Mouse (Mus musculus) heart, embryonic 12.5 days (tissue): ENCODE measurements around the gene Tmprss3. TPM values are rescaled to one million over a fixed set of nuclear protein-coding genes. Genes with fewer than 3 reads are reported as not detected.

ENCODE experiments used
- ATAC-seq: fragments of 200-750 bp; cut with Nextera tagmentation; 2 replicates; pipeline ENCODE4 v1.8.0; 2017; ENCODE audit warnings: moderate TSS enrichment, moderate library complexity; ENCODE audit not compliant: insufficient number of reproducible peaks, low FRiP score
- H3K27ac ChIP-seq: fragments of 300-500 bp; sonication (generic); 2 replicates; pipeline ENCODE4 v1.5.1; 2016; ENCODE audit warnings: mild to moderate bottlenecking, moderate library complexity; ENCODE audit not compliant: poor library complexity, severe bottlenecking
- H3K27me3 ChIP-seq: fragments of 300-500 bp; sonication (generic); replicated peaks from 2 replicates; pipeline ENCODE4 v1.6.1; 2016; ENCODE audit warnings: mild to moderate bottlenecking, moderate library complexity
- H3K36me3 ChIP-seq: fragments of 300-500 bp; sonication (generic); 2 replicates; pipeline ENCODE4 v1.6.1; 2016; ENCODE audit warnings: mild to moderate bottlenecking, moderate library complexity
- H3K4me1 ChIP-seq: fragments of 300-500 bp; sonication (generic); replicated peaks from 2 replicates; pipeline ENCODE4 v1.6.1; 2016; ENCODE audit warnings: mild to moderate bottlenecking
- H3K4me2 ChIP-seq: fragments of 300-500 bp; sonication (generic); 2 replicates; pipeline ENCODE4 v1.6.1; 2016; ENCODE audit warnings: mild to moderate bottlenecking, moderate library complexity
- H3K4me3 ChIP-seq: fragments of 300-500 bp; sonication (generic); 2 replicates; pipeline ENCODE4 v1.5.1; 2016; ENCODE audit warnings: mild to moderate bottlenecking
- H3K9ac ChIP-seq: fragments of 300-500 bp; sonication (generic); 2 replicates; pipeline ENCODE4 v1.6.1; 2016; ENCODE audit warnings: mild to moderate bottlenecking, moderate library complexity
- H3K9me3 ChIP-seq: fragments of 300-500 bp; sonication (generic); replicated peaks from 2 replicates; pipeline ENCODE4 v1.6.1; 2016; ENCODE audit warnings: mild to moderate bottlenecking, moderate library complexity
- WGBS: fragments of 180-500 bp; shearing (Covaris S2); methylation state at CpG from one replicate; pipeline ENCODE4 v1.1.7; 2016; 5-methylcytosine and 5-hydroxymethylcytosine counted together
- polyA plus RNA-seq: library from polyadenylated mRNA; unstranded; fragments of >200 nt; fragmentation: Nextera tagmentation; extraction: Ambion mirVana; gene quantifications from 2 replicates; pipeline ENCODE4 v1.2.1, GENCODE M21; 2016

The Tmprss3 gene
- polyA plus RNA-seq, 1 experiment from 2014 or later = not detected

GRCm38 (mm10) chr17:31136291-31136690 is 62.5 kb downstream of the Tmprss3 start:
- no peak overlapping the region for H3K4me2 ChIP-seq
- 66% methylated on average over 3 of the region's 3 CpGs for WGBS
- H3K27ac ChIP-seq = no peak overlapping the region
- peaks cover 4% of the 10 kb centered on the region; the same call in 1 of the 2 replicates for H3K27me3 ChIP-seq
- H3K36me3 ChIP-seq = no peaks in the 10 kb centered on the region
- no peaks in the 10 kb centered on the region for H3K4me1 ChIP-seq
- no peak for ATAC-seq
- no peak overlapping the region for H3K9ac ChIP-seq
- no peaks in the 10 kb centered on the region for H3K9me3 ChIP-seq
- H3K4me3 ChIP-seq = no peak overlapping the region

- Histone ChIP-seq H3K27ac (no peak overlapping the region), H3K4me1 (no peaks in the 10 kb centered on the region), H3K4me2 (no peak overlapping the region), H3K9ac (no peak overlapping the region), H3K4me3 (no peak overlapping the region), H3K9me3 (no peaks in the 10 kb centered on the region), H3K27me3 (peaks cover 4% of the 10 kb centered on the region; the same call in 1 of the 2 replicates), H3K36me3 (no peaks in the 10 kb centered on the region)
- WGBS = 68% methylated on average over 6 of the region's 6 CpGs
- ATAC-seq = no peak
These were observed 63.9 kb downstream of the Tmprss3 start for GRCm38 (mm10) chr17:31134913-31135312.

- Histone ChIP-seq H3K27me3 (peaks cover 4% of the 10 kb centered on the region; the same call in 1 of the 2 replicates), H3K4me3 (no peak overlapping the region), H3K9me3 (no peaks in the 10 kb centered on the region), H3K4me1 (no peaks in the 10 kb centered on the region), H3K4me2 (no peak overlapping the region), H3K9ac (no peak overlapping the region), H3K36me3 (no peaks in the 10 kb centered on the region), H3K27ac (no peak overlapping the region)
- 69% methylated on average over 15 of the region's 15 CpGs for WGBS
- no peak for ATAC-seq
These were observed 65.0 kb downstream of the Tmprss3 start for GRCm38 (mm10) chr17:31133776-31134175.

GRCm38 (mm10) chr17:31131269-31131821 is 67.4 kb downstream of the Tmprss3 start:
- H3K9ac ChIP-seq = no peak overlapping the region
- no peak for ATAC-seq
- H3K4me2 ChIP-seq = no peak overlapping the region
- 67% methylated on average over 10 of the region's 10 CpGs for WGBS
- H3K4me1 ChIP-seq = no peaks in the 10 kb centered on the region
- no peak overlapping the region for H3K27ac ChIP-seq
- no peak overlapping the region for H3K4me3 ChIP-seq
- no peaks in the 10 kb centered on the region for H3K9me3 ChIP-seq
- H3K36me3 ChIP-seq = no peaks in the 10 kb centered on the region
- peaks cover 13% of the 10 kb centered on the region for H3K27me3 ChIP-seq

- Histone ChIP-seq H3K9me3 (no peaks in the 10 kb centered on the region), H3K27ac (no peak within 1 kb of the TSS), H3K4me1 (no peaks in the 10 kb centered on the region), H3K4me3 (no peak within 1 kb of the TSS), H3K9ac (no peak within 1 kb of the TSS), H3K36me3 (no peaks in the 10 kb centered on the region), H3K27me3 (peaks cover 16% of the 10 kb centered on the region), H3K4me2 (no peak within 1 kb of the TSS)
- 35% methylated on average over 2 of the region's 2 CpGs for WGBS
- no peak for ATAC-seq
These were observed 69.3 kb downstream of the Tmprss3 start, which contains the start of gene Tff3 for GRCm38 (mm10) chr17:31129452-31129851. Gene Tff3 (minus strand): TSS chr17:31129646.

Other genes with a start within 250 kb of the Tmprss3 start
- not detected in 2 replicates for gene Umodl1, start 244.3 kb downstream of the Tmprss3 start, polyA plus RNA-seq
- 5.5 and 6.6 TPM in 2 replicates for gene Abcg1, start 141.3 kb downstream of the Tmprss3 start, polyA plus RNA-seq
- gene Tff3, start 69.3 kb downstream of the Tmprss3 start, polyA plus RNA-seq = not detected in 2 replicates
- not detected in 2 replicates for gene Tff2, start 54.7 kb downstream of the Tmprss3 start, polyA plus RNA-seq
- not detected in 2 replicates for gene Tff1, start 33.7 kb downstream of the Tmprss3 start, polyA plus RNA-seq
- 0.46 and 0.80 TPM in 2 replicates for gene Ubash3a, start 8.9 kb upstream of the Tmprss3 start, polyA plus RNA-seq
- 1.6 and 1.8 TPM in 2 replicates for gene Rsph1, start 78.4 kb upstream of the Tmprss3 start, polyA plus RNA-seq
- gene Slc37a1, start 87.8 kb upstream of the Tmprss3 start, polyA plus RNA-seq = 5.5 TPM in 2 replicates
- gene Pde9a, start 187.2 kb upstream of the Tmprss3 start, polyA plus RNA-seq = 5.5 and 5.6 TPM in 2 replicates